Mouse (Mus musculus): ENCODE results near the gene Eaf2. TPM values are rescaled to one million over a fixed set of nuclear protein-coding genes. Genes with fewer than 3 reads are reported as not detected.
A peak's percentile ranks its signal among the peaks of the same experiment; 100 is the strongest.
"Not testable (repeated sequence)": the region's sequence is repeated elsewhere in the genome, so short reads cannot be mapped to it uniquely, and the experiment has no call there.

The Eaf2 gene
- polyA plus RNA-seq, 1 experiment, result 0.04 TPM

DNA sequence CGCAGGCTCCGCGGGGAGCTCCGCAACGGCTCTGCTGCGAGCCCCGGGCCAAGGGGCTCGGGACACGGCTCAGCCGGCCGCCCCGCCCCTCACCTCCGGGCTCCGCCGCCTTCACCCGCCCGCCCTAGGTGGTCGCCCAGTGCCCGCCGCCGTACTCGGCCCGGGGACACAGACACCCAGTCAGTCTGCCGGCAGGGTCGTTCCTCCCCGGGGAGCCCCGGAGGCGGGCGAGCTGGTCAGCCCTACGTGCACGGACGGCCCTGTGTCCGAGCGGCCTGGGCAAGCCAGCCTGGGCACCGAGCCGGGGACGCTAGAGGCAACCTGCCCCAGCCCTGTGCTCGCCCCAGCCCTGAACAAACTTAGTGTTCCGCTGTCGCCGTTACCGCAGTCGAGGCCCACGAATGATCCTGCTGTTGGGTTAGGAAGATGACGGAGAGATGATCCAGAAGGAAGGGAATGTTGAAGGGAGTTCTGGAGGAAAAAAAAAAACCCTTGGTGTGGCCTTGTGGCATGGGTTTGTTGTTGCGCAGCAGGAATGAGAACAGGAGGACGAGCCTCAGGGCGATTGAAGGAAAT lies 561 bp upstream of the Eaf2 start:
- peaks cover 16% of the 10 kb centered on the region for H3K36me3 ChIP-seq (ENCODE audit: control insufficient read depth)
- H3K4me1 ChIP-seq (ENCODE audit: control insufficient read depth), result peaks cover 37% of the 10 kb centered on the region
- peak overlapping the region; percentile 94 for H3K4me3 ChIP-seq (replicated peaks)
- TF ChIP-seq TAL1 (IDR thresholded peaks at IDR 0.05; ENCODE audit: low read length) (no peak), GATA1 (IDR thresholded peaks at IDR 0.05; ENCODE audit: low read length) (no peak)
- H3K27me3 ChIP-seq (ENCODE audit: control insufficient read depth), result no peaks in the 10 kb centered on the region
- H3K9me3 ChIP-seq (ENCODE audit: control insufficient read depth, low read length), result no peaks in the 10 kb centered on the region

DNA sequence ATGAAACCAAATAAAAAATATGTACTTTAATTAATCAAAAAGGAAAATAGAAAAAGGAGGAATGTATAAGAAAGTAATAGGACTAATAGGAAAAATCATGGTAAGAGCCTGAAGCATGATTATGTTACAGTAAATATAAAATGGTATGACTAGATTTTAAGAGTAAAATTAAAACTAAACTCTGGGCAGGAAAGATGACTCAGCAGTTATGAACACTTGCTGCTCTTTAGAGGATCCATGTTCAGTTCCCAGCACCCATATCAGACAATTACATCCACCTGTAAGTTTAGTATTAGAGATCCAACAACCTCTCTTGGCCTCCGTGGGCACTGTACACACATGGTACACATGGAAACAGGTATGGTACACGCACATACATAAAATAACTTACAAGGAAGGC lies 5.4 kb downstream of the Eaf2 start:
- Histone ChIP-seq H3K27me3 (ENCODE audit: control insufficient read depth) (no peaks in the 10 kb centered on the region), H3K4me3 (replicated peaks) (no peak overlapping the region), H3K36me3 (ENCODE audit: control insufficient read depth) (peaks cover 31% of the 10 kb centered on the region), H3K9me3 (ENCODE audit: control insufficient read depth, low read length) (no peaks in the 10 kb centered on the region), H3K4me1 (ENCODE audit: control insufficient read depth) (peaks cover 7% of the 10 kb centered on the region)
- TF ChIP-seq TAL1 (IDR thresholded peaks at IDR 0.05; ENCODE audit: low read length) (no peak), GATA1 (IDR thresholded peaks at IDR 0.05; ENCODE audit: low read length) (no peak)

DNA sequence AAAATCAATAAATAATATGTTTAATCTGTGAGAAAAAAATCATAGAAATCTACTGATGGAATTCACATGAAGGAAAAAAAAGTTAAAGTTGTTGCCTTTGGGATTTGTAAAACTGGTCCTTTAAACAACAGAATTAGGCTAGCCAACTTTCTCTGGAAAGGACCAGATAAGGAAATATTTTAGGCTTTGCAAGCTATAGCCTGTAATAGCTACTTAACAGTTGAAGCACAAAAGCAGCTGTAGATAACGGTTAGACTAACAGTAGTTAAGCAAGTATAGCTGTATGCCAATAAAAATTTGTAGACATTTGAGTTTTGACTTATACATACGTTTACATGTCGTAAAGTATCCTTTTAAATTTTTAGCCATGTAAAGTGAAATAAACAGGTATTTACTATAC lies 11.2 kb downstream of the Eaf2 start:
- H3K9me3 ChIP-seq (ENCODE audit: control insufficient read depth, low read length), result no peaks in the 10 kb centered on the region
- H3K4me3 ChIP-seq (replicated peaks), result no peak overlapping the region
- H3K27me3 ChIP-seq (ENCODE audit: control insufficient read depth), result no peaks in the 10 kb centered on the region
- H3K36me3 ChIP-seq (ENCODE audit: control insufficient read depth), result peaks cover 18% of the 10 kb centered on the region
- no peak for TF ChIP-seq GATA1 (IDR thresholded peaks at IDR 0.05; ENCODE audit: low read length)
- TF ChIP-seq TAL1 (IDR thresholded peaks at IDR 0.05; ENCODE audit: low read length), result no peak
- H3K4me1 ChIP-seq (ENCODE audit: control insufficient read depth), result no peaks in the 10 kb centered on the region

DNA sequence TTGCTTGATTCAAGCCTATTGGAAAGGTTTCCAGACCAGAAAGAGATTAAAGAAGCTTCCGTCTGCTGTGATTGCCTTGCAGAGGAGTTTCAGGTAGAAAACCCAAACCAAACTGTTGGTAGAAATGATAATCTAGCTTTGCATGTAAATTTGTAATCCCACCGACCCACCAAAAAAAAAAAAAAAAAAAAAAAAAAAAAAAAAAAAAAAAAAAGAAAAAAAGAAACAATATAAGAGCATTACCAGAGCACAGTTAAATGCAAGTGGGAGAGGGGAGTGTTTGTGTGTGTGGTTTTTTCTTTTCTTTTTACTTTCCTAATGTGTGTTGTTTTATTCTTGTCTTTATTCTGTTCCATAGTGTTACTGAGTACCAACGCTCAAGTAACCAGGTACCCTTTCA lies 23.6 kb downstream of the Eaf2 start:
- H3K27me3 ChIP-seq (ENCODE audit: control insufficient read depth), result no peaks in the 10 kb centered on the region
- TF ChIP-seq TAL1 (IDR thresholded peaks at IDR 0.05; ENCODE audit: low read length) (no peak), GATA1 (IDR thresholded peaks at IDR 0.05; ENCODE audit: low read length) (no peak)
- no peak overlapping the region for H3K4me3 ChIP-seq (replicated peaks)
- H3K4me1 ChIP-seq (ENCODE audit: control insufficient read depth), result no peaks in the 10 kb centered on the region
- H3K9me3 ChIP-seq (ENCODE audit: control insufficient read depth, low read length), result no peaks in the 10 kb centered on the region
- H3K36me3 ChIP-seq (ENCODE audit: control insufficient read depth), result peaks cover 3% of the 10 kb centered on the region

DNA sequence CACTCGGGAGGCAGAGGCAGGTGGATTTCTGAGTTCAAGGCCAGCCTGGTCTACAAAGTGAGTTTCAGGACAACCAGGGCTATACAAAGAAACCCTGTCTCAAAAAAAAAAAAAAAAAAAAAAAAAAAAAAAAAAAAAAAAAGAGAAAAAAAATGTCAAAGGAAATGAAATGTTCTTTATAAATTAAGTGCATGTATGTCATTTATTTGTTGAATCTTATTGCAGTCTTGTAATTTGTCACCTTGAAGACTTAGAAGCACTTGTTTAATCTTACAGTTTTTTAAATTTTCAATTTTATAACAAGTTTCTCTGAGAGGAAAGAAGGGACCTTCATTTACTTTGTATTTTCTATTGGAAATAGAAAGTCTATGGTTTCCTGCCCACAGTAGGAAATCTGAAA lies 27.9 kb downstream of the Eaf2 start:
- not testable (repeated sequence) for H3K27me3 ChIP-seq (ENCODE audit: control insufficient read depth); H3K4me1 ChIP-seq (ENCODE audit: control insufficient read depth); H3K4me3 ChIP-seq (replicated peaks); H3K36me3 ChIP-seq (ENCODE audit: control insufficient read depth); H3K9me3 ChIP-seq (ENCODE audit: control insufficient read depth, low read length)

DNA sequence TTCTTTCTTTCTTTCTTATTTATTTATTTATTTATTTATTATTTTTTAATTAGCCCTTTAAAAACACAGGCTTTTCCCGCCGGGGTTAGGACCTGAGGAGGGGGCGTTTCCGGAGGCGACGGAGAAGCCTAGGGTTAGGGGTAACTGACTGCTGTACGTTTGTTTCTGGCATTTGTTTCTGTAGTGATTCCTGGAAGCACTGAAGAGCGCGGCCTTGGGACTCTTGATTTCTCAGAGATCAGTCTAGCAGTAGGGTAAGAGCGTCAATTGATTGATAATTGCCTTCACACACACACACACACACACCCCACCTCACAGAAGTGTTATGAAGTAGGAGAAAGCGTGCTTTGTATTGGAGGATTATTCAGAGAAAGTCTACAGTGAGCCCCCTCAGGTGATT lies 46.0 kb downstream of the Eaf2 start:
- H3K9me3 ChIP-seq (ENCODE audit: control insufficient read depth, low read length), result no peaks in the 10 kb centered on the region
- H3K27me3 ChIP-seq (ENCODE audit: control insufficient read depth), result peaks cover 23% of the 10 kb centered on the region
- H3K4me3 ChIP-seq (replicated peaks), result peak overlapping the region; percentile 89
- peaks cover 15% of the 10 kb centered on the region for H3K4me1 ChIP-seq (ENCODE audit: control insufficient read depth)
- TF ChIP-seq GATA1 (IDR thresholded peaks at IDR 0.05; ENCODE audit: low read length), result no peak
- TF ChIP-seq TAL1 (IDR thresholded peaks at IDR 0.05; ENCODE audit: low read length), result no peak
- no peaks in the 10 kb centered on the region for H3K36me3 ChIP-seq (ENCODE audit: control insufficient read depth)

DNA sequence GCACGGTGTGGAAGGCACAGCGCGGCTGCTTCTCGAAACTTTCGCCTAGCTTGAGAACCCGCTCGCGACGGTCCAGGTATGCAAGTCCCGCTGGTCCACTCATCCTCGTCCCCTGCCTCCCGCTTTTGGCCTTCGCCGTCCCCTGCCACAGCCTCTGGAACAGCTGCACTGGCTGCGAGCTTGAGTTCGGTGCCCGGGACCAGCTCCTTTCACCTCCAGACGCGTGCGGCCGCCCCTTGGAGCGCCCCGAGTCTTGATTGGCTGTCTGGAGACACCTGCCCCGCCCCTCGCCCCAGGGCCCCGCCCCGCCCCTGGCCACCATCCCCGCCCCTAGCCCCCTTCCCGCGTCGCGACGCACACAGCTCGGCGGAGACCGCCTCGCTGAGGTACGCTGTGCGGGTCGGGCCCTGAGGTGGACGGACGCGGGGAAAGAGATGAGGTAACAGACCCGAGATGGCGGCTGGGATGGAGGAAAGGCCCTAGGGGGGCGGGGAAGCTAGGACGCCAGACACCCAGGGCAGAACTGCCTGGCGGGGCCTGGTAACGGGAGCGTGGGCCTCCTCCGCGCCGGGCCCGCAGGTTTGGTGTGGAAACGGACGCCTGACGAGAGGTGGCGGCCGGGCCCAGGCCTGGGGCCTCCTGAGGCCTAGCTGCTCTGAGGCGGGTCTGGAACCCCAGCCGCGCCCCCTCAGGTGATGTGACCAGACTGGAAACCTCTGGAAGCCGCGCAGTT lies 46.6 kb downstream of the Eaf2 start, which contains the start of gene Iqcb1:
TSS of gene Iqcb1 (plus strand) at position 332 of the 733 bp plus-strand sequence.
- H3K36me3 ChIP-seq (ENCODE audit: control insufficient read depth), result no peaks in the 10 kb centered on the region
- peaks cover 23% of the 10 kb centered on the region for H3K27me3 ChIP-seq (ENCODE audit: control insufficient read depth)
- peak within 1 kb of the TSS; percentile 89 for H3K4me3 ChIP-seq (replicated peaks)
- no peaks in the 10 kb centered on the region for H3K9me3 ChIP-seq (ENCODE audit: control insufficient read depth, low read length)
- TF ChIP-seq TAL1 (IDR thresholded peaks at IDR 0.05; ENCODE audit: low read length) (no peak), GATA1 (IDR thresholded peaks at IDR 0.05; ENCODE audit: low read length) (no peak)
- peaks cover 15% of the 10 kb centered on the region for H3K4me1 ChIP-seq (ENCODE audit: control insufficient read depth)

DNA sequence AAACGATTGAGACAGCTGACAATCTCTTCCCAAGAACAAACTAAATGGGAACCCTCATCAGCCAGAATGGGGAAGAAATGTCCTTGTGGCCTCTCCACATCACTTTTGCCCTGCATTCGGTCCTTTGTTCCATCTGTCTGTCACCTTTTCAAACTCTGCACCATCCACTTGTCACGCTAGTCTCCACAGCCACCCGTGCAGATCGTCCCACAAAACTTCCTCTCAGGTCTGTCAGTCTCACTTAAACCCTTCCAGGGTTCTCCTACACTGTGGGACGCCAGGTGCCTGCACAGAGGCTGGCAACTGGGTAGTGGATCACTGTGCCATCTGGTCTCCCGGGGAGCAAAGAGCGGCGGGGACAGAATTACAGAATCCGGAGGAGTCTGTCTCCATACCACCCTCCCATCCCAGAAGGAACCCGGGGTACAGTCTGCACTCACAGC lies 47.2 kb downstream of the Eaf2 start:
- H3K27me3 ChIP-seq (ENCODE audit: control insufficient read depth), result peaks cover 23% of the 10 kb centered on the region
- no peaks in the 10 kb centered on the region for H3K9me3 ChIP-seq (ENCODE audit: control insufficient read depth, low read length)
- H3K4me1 ChIP-seq (ENCODE audit: control insufficient read depth), result peaks cover 15% of the 10 kb centered on the region
- peak overlapping the region; percentile 89 for H3K4me3 ChIP-seq (replicated peaks)
- TF ChIP-seq TAL1 (IDR thresholded peaks at IDR 0.05; ENCODE audit: low read length) (no peak), GATA1 (IDR thresholded peaks at IDR 0.05; ENCODE audit: low read length) (no peak)
- no peaks in the 10 kb centered on the region for H3K36me3 ChIP-seq (ENCODE audit: control insufficient read depth)

DNA sequence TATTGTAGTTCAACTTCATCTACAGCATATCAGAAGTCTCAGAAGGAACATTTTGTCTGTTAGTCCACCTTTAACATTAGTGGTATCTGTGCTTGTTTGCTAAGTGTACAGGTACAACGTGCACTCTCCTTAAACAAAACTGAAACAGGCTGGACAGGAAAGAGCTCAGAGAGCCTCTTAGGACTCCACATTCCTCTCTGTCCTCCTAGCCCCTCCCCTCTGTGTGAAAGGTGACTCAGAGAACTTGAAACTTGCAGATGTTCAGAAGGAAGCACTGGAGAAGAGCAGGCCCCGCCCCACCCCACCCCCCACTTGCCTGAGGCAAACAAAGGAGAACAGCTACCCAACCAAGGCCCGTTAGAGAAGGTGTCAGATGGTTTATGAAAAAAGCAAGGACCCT lies 53.3 kb downstream of the Eaf2 start:
- H3K36me3 ChIP-seq (ENCODE audit: control insufficient read depth), result no peaks in the 10 kb centered on the region
- no peak overlapping the region for H3K4me3 ChIP-seq (replicated peaks)
- peaks cover 10% of the 10 kb centered on the region for H3K27me3 ChIP-seq (ENCODE audit: control insufficient read depth)
- no peak for TF ChIP-seq TAL1 (IDR thresholded peaks at IDR 0.05; ENCODE audit: low read length)
- peaks cover 2% of the 10 kb centered on the region; the same call in 1 of the 2 replicates for H3K4me1 ChIP-seq (ENCODE audit: control insufficient read depth)
- no peaks in the 10 kb centered on the region for H3K9me3 ChIP-seq (ENCODE audit: control insufficient read depth, low read length)
